Mouse (Mus musculus) small intestine, adult 2 months (tissue): ENCODE results near the gene Anapc15-ps.

Experiments used
- CTCF ChIP-seq: fragments of 200-500 bp; IDR thresholded peaks from 2 replicates; pipeline ENCODE4 v1.5.1; 2012; ENCODE audit warnings: low read depth, mild to moderate bottlenecking, control low read depth, inconsistent platforms, low read length, moderate library complexity, mixed read lengths; ENCODE audit not compliant: insufficient replicate concordance, insufficient read length; ENCODE audit errors: extremely low read depth
- POLR2A ChIP-seq: fragments of 200-500 bp; IDR thresholded peaks from 2 replicates; pipeline ENCODE4 v1.6.1; 2012; ENCODE audit warnings: low read depth, mild to moderate bottlenecking, control low read depth, inconsistent platforms, low read length, moderate library complexity

DNA sequence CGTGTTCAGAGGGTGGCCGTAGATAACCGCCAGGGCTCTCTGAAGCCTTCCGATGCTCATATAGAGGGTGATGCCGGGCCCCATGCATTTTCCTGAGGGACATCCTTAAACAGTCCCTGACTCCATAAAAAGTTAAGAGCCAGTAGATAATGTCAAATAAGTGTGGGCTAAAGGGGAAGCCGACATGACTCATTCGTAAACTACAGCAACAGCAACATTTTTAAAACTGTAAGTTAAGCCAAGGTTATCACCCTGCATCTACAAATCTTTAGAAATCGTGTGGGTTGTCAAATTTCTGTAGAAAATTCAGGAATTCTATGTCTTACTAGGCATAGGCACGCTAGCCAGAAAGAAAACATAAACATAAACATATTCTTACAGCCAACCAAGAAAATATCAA lies 33.6 kb upstream of the Anapc15-ps start:
- TF ChIP-seq CTCF (no peak), POLR2A (no peak)
